Mouse (Mus musculus) left cerebral cortex, adult 8-10 months (tissue): Measurements from ENCODE around the gene Grid1. TPM values are rescaled to one million over a fixed set of nuclear protein-coding genes. Genes with fewer than 3 reads are reported as not detected.

Experiments used
- DNase-seq, 2 experiments: peaks; one replicate each; pipeline ENCODE4 v3.0.0; 2022; ENCODE audit warnings: low spot score in 2 of 2
- total RNA-seq, 4 experiments: library from RNA; stranded (reverse); gene quantifications; 2 replicates each; pipeline ENCODE4 v1.2.4; 2022

Gene Grid1
- total RNA-seq, 4 experiments from 2014 or later = 50.4 to 57.7 (median 53.6) TPM

GRCm38 (mm10) chr14:34989131-34989530 is 169.2 kb downstream of the Grid1 start:
- no peak for DNase-seq

- peak in 1 of 2 experiments; percentile 3 for DNase-seq
Observed at GRCm38 (mm10) chr14:35006736-35007135, 186.8 kb downstream of the Grid1 start.

- peak in 1 of 2 experiments; percentile 1 for DNase-seq
Observed at GRCm38 (mm10) chr14:35008674-35009073, 188.8 kb downstream of the Grid1 start.

GRCm38 (mm10) chr14:35009074-35009473 is 189.2 kb downstream of the Grid1 start:
- DNase-seq = peak in 1 of 2 experiments; percentile 6

GRCm38 (mm10) chr14:35026686-35027085 is 206.8 kb downstream of the Grid1 start:
- DNase-seq = no peak

GRCm38 (mm10) chr14:35027501-35028140 is 207.7 kb downstream of the Grid1 start:
- peak in 1 of 2 experiments; percentile 5 for DNase-seq

GRCm38 (mm10) chr14:35029626-35030025 is 209.7 kb downstream of the Grid1 start:
- DNase-seq = peak in 1 of 2 experiments; percentile 6

- peak in 1 of 2 experiments; percentile 0 for DNase-seq
Observed at GRCm38 (mm10) chr14:35030271-35030670, 210.4 kb downstream of the Grid1 start.

- no peak for DNase-seq
Observed at GRCm38 (mm10) chr14:35032283-35032682, 212.4 kb downstream of the Grid1 start.

- DNase-seq = no peak
Observed at GRCm38 (mm10) chr14:35044268-35044667, 224.4 kb downstream of the Grid1 start.

- peak in 1 of 2 experiments; percentile 27 for DNase-seq
Observed at GRCm38 (mm10) chr14:35044918-35045698, 225.2 kb downstream of the Grid1 start.

- DNase-seq = no peak
Observed at GRCm38 (mm10) chr14:35049231-35049630, 229.3 kb downstream of the Grid1 start.

GRCm38 (mm10) chr14:35054139-35054538 is 234.2 kb downstream of the Grid1 start:
- no peak for DNase-seq

- DNase-seq = peak in 1 of 2 experiments; percentile 65
Observed at GRCm38 (mm10) chr14:35074636-35075035, 254.7 kb downstream of the Grid1 start.

- DNase-seq = no peak
Observed at GRCm38 (mm10) chr14:35079954-35080353, 260.0 kb downstream of the Grid1 start.

- DNase-seq = no peak
Observed at GRCm38 (mm10) chr14:35092646-35093045, 272.7 kb downstream of the Grid1 start.

- no peak for DNase-seq
Observed at GRCm38 (mm10) chr14:35093561-35094186, 273.8 kb downstream of the Grid1 start.

- DNase-seq = no peak
Observed at GRCm38 (mm10) chr14:35095506-35096059, 275.7 kb downstream of the Grid1 start.

GRCm38 (mm10) chr14:35096085-35096484 is 276.2 kb downstream of the Grid1 start:
- DNase-seq = no peak

GRCm38 (mm10) chr14:35097166-35097565 is 277.3 kb downstream of the Grid1 start:
- DNase-seq = no peak

- no peak for DNase-seq
Observed at GRCm38 (mm10) chr14:35103639-35104210, 283.8 kb downstream of the Grid1 start.
